Mouse (Mus musculus) heart, embryonic 11.5 days (tissue): Measurements from ENCODE around the gene Tubgcp3. TPM values are rescaled to one million over a fixed set of nuclear protein-coding genes. Genes with fewer than 3 reads are reported as not detected.
"Not testable (repeated sequence)": the region's sequence is repeated elsewhere in the genome, so short reads cannot be mapped to it uniquely, and the experiment has no call there.

Experiments
- ATAC-seq: fragments of 200-750 bp; cut with Nextera tagmentation; replicated peaks from 2 replicates; pipeline ENCODE4 v1.8.0; 2017; ENCODE audit warnings: moderate library complexity; ENCODE audit not compliant: insufficient number of reproducible peaks, low FRiP score, low TSS enrichment
- H3K27ac ChIP-seq: fragments of 300-500 bp; sonication (generic); 2 replicates; pipeline ENCODE4 v1.5.1; 2014; ENCODE audit warnings: mild to moderate bottlenecking, low read depth, low read length
- H3K27me3 ChIP-seq: fragments of 300-500 bp; sonication (generic); 2 replicates; pipeline ENCODE4 v1.6.1; 2014; ENCODE audit warnings: mild to moderate bottlenecking, low read length, mixed read lengths; ENCODE audit not compliant: control insufficient read depth, insufficient read depth
- H3K36me3 ChIP-seq: fragments of 300-500 bp; sonication (generic); 2 replicates; pipeline ENCODE4 v1.6.1; 2014; ENCODE audit warnings: mild to moderate bottlenecking, low read length, moderate library complexity, mixed read lengths; ENCODE audit not compliant: control insufficient read depth, insufficient read depth
- H3K4me1 ChIP-seq: fragments of 300-500 bp; sonication (generic); 2 replicates; pipeline ENCODE4 v1.6.1; 2014; ENCODE audit warnings: low read length; ENCODE audit not compliant: control insufficient read depth, insufficient read depth
- H3K4me2 ChIP-seq: fragments of 300-500 bp; sonication (generic); 2 replicates; pipeline ENCODE4 v1.6.1; 2014; ENCODE audit warnings: mild to moderate bottlenecking, moderate library complexity
- H3K4me3 ChIP-seq: fragments of 300-500 bp; sonication (generic); 2 replicates; pipeline ENCODE4 v1.5.1; 2014; ENCODE audit warnings: low read depth, low read length
- H3K9ac ChIP-seq: fragments of 300-500 bp; sonication (generic); 2 replicates; pipeline ENCODE4 v1.6.1; 2014; ENCODE audit warnings: mild to moderate bottlenecking, low read depth, low read length, moderate library complexity
- H3K9me3 ChIP-seq: fragments of 300-500 bp; sonication (generic); replicated peaks from 2 replicates; pipeline ENCODE4 v1.6.1; 2016; ENCODE audit warnings: low read length; ENCODE audit not compliant: control insufficient read depth
- WGBS: fragments of 180-500 bp; shearing (Covaris S2); extraction: QIAGEN DNeasy Blood & Tissue Kit; methylation state at CpG from one replicate; pipeline ENCODE4 v1.1.7; 2014; ENCODE audit not compliant: insufficient replicate concordance; 5-methylcytosine and 5-hydroxymethylcytosine counted together
- polyA plus RNA-seq: library from polyadenylated mRNA; unstranded; fragments of >200 nt; fragmentation: Nextera tagmentation; extraction: Ambion mirVana; gene quantifications from 2 replicates; pipeline ENCODE4 v1.2.1, GENCODE M21; 2014

The Tubgcp3 gene
- polyA plus RNA-seq, 1 experiment from 2014 or later: 33.6 TPM

- H3K27me3 ChIP-seq, H3K9ac ChIP-seq, ATAC-seq, H3K27ac ChIP-seq, H3K36me3 ChIP-seq, H3K4me3 ChIP-seq, H3K9me3 ChIP-seq, H3K4me1 ChIP-seq, H3K4me2 ChIP-seq: not testable (repeated sequence)
- 72% methylated on average over 19 of the region's 19 CpGs for WGBS
Measured at GRCm38 (mm10) chr8:12579339-12579999, 92.6 kb downstream of the Tubgcp3 start.

GRCm38 (mm10) chr8:12576739-12577138, 95.3 kb downstream of the Tubgcp3 start:
- H3K4me2 ChIP-seq: no peak overlapping the region
- no peaks in the 10 kb centered on the region for H3K9me3 ChIP-seq
- no peaks in the 10 kb centered on the region for H3K36me3 ChIP-seq
- no peak for ATAC-seq
- H3K4me3 ChIP-seq: no peak overlapping the region
- H3K4me1 ChIP-seq: no peaks in the 10 kb centered on the region
- H3K9ac ChIP-seq: no peak overlapping the region
- no peak overlapping the region for H3K27ac ChIP-seq
- 67% methylated on average over 6 of the region's 6 CpGs for WGBS
- H3K27me3 ChIP-seq: peaks cover 9% of the 10 kb centered on the region; the same call in 1 of the 2 replicates

- H3K4me2 ChIP-seq: no peak overlapping the region
- no peak overlapping the region for H3K9ac ChIP-seq
- H3K4me3 ChIP-seq: no peak overlapping the region
- H3K36me3 ChIP-seq: no peaks in the 10 kb centered on the region
- no peaks in the 10 kb centered on the region for H3K9me3 ChIP-seq
- 59% methylated on average over 5 of the region's 5 CpGs for WGBS
- H3K4me1 ChIP-seq: no peaks in the 10 kb centered on the region
- ATAC-seq: no peak
- H3K27ac ChIP-seq: no peak overlapping the region
- peaks cover 9% of the 10 kb centered on the region; the same call in 1 of the 2 replicates for H3K27me3 ChIP-seq
Measured at GRCm38 (mm10) chr8:12576003-12576402, 96.0 kb downstream of the Tubgcp3 start.

GRCm38 (mm10) chr8:12572814-12573534, 99.1 kb downstream of the Tubgcp3 start, which contains the start of gene Spaca7:
Gene Spaca7 (plus strand): TSS chr8:12573029.
- 49% methylated on average over 14 of the region's 14 CpGs for WGBS
- H3K4me2 ChIP-seq: no peak within 1 kb of the TSS

GRCm38 (mm10) chr8:12566509-12566908, 105.5 kb downstream of the Tubgcp3 start:
- Histone ChIP-seq H3K4me3 (no peak overlapping the region), H3K9ac (no peak overlapping the region), H3K4me2 (no peak overlapping the region), H3K27me3 (peaks cover 27% of the 10 kb centered on the region), H3K9me3 (no peaks in the 10 kb centered on the region), H3K4me1 (no peaks in the 10 kb centered on the region), H3K36me3 (no peaks in the 10 kb centered on the region), H3K27ac (no peak overlapping the region)
- ATAC-seq: no peak
- 52% methylated on average over 7 of the region's 7 CpGs for WGBS

More at GRCm38 (mm10) chr8:12572814-12573534, 99.1 kb downstream of the Tubgcp3 start, which contains the start of gene Spaca7:
- no peaks in the 10 kb centered on the region for H3K9me3 ChIP-seq
- H3K27ac ChIP-seq: no peak within 1 kb of the TSS
- ATAC-seq: no peak
- H3K27me3 ChIP-seq: peaks cover 12% of the 10 kb centered on the region; the same call in 1 of the 2 replicates
- H3K9ac ChIP-seq: no peak within 1 kb of the TSS
- H3K4me3 ChIP-seq: no peak within 1 kb of the TSS
- H3K4me1 ChIP-seq: no peaks in the 10 kb centered on the region
- H3K36me3 ChIP-seq: no peaks in the 10 kb centered on the region

- H3K27me3 ChIP-seq: peaks cover 34% of the 10 kb centered on the region
- no peaks in the 10 kb centered on the region for H3K36me3 ChIP-seq
- no peak overlapping the region for H3K27ac ChIP-seq
- no peak overlapping the region for H3K4me2 ChIP-seq
- no peak overlapping the region for H3K9ac ChIP-seq
- WGBS: 59% methylated on average over 10 of the region's 10 CpGs
- ATAC-seq: no peak
- no peaks in the 10 kb centered on the region for H3K4me1 ChIP-seq
- no peaks in the 10 kb centered on the region for H3K9me3 ChIP-seq
- H3K4me3 ChIP-seq: no peak overlapping the region
Measured at GRCm38 (mm10) chr8:12565488-12565887, 106.6 kb downstream of the Tubgcp3 start.

- Histone ChIP-seq H3K27ac (no peak overlapping the region), H3K9ac (no peak overlapping the region), H3K27me3 (peaks cover 34% of the 10 kb centered on the region), H3K9me3 (no peaks in the 10 kb centered on the region), H3K4me3 (no peak overlapping the region), H3K4me2 (no peak overlapping the region), H3K36me3 (no peaks in the 10 kb centered on the region), H3K4me1 (no peaks in the 10 kb centered on the region)
- ATAC-seq: no peak
- 5% methylated on average over 4 of the region's 4 CpGs for WGBS
Measured at GRCm38 (mm10) chr8:12564307-12564706, 107.7 kb downstream of the Tubgcp3 start.
